Mouse (Mus musculus) ES-E14 (cell line): ENCODE measurements at regions not wholly inside any gene's neighbourhood (a gene's known extent, or its start where the extent isn't known, plus 50 kb on each side); places are given as distances from the start of the nearest gene placed in this dataset.

ENCODE experiments used
- CHD2 ChIP-seq: IDR thresholded peaks from 2 replicates; pipeline ENCODE4 v1.6.1; 2014; ENCODE audit warnings: mild to moderate bottlenecking, low read depth, low read length, inconsistent platforms
- HCFC1 ChIP-seq: IDR thresholded peaks from 2 replicates; pipeline ENCODE4 v1.6.1; 2012; ENCODE audit warnings: low read length, inconsistent platforms, borderline replicate concordance; ENCODE audit not compliant: insufficient read depth
- MAFK ChIP-seq: IDR thresholded peaks from 2 replicates; pipeline ENCODE4 v1.6.1; 2014; ENCODE audit warnings: mild to moderate bottlenecking, low read depth, low read length, inconsistent platforms; ENCODE audit not compliant: insufficient read depth
- ZC3H11A ChIP-seq: IDR thresholded peaks from 2 replicates; pipeline ENCODE4 v1.6.1; 2012; ENCODE audit warnings: low read depth, mild to moderate bottlenecking, inconsistent platforms, low read length, borderline replicate concordance
- ZNF384 ChIP-seq: IDR thresholded peaks from 2 replicates; pipeline ENCODE4 v1.6.1; 2012; ENCODE audit warnings: low read depth, low read length, inconsistent platforms

DNA sequence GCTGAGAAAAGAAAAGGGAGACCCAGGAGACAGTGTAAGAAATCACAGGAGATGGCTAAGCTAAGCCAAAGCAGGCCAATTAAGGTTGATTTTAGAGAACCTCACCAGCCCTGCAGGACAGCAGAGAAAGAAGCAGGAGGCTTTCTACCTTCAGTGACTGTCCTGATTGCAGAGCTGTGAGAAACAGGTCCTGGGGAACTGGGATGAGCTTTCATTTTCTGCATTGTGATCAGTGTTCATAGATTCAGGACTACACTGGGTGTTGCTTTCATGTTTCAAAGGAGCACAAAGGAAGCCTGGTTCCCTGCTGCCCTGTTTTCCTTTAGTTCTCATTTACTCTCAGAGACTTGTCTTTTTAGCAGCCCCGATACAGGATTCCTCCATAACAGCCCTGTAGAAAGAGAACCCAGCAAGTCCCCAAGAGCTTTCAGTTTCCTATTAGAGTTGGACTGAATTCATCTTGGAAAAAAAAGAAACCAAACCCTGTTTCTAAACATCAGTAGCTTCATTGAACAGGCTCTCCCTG is 1311.7 kb upstream of the Rag2 start:
- no peak for TF ChIP-seq MAFK
- TF ChIP-seq CHD2 = no peak
- no peak for TF ChIP-seq ZNF384
- TF ChIP-seq ZC3H11A = no peak
- TF ChIP-seq HCFC1 = no peak
